Mouse (Mus musculus): ENCODE measurements at regions not wholly inside any gene's neighbourhood (a gene's known extent, or its start where the extent isn't known, plus 50 kb on each side); places are given as distances from the start of the nearest gene placed in this dataset.

GRCm38 (mm10) chr1:81795399-81795798 lies 437.5 kb upstream of the Gm9747 start:
- TF ChIP-seq POLR2A (IDR thresholded peaks at IDR 0.05; ENCODE audit: low read depth, low read length), result no peak
- no peak for TF ChIP-seq CTCF (IDR thresholded peaks at IDR 0.05; ENCODE audit: borderline replicate concordance, insufficient read depth, low read length)
